ENCODE assay signal across 10 mouse cellular contexts in the genomic region with DNA sequence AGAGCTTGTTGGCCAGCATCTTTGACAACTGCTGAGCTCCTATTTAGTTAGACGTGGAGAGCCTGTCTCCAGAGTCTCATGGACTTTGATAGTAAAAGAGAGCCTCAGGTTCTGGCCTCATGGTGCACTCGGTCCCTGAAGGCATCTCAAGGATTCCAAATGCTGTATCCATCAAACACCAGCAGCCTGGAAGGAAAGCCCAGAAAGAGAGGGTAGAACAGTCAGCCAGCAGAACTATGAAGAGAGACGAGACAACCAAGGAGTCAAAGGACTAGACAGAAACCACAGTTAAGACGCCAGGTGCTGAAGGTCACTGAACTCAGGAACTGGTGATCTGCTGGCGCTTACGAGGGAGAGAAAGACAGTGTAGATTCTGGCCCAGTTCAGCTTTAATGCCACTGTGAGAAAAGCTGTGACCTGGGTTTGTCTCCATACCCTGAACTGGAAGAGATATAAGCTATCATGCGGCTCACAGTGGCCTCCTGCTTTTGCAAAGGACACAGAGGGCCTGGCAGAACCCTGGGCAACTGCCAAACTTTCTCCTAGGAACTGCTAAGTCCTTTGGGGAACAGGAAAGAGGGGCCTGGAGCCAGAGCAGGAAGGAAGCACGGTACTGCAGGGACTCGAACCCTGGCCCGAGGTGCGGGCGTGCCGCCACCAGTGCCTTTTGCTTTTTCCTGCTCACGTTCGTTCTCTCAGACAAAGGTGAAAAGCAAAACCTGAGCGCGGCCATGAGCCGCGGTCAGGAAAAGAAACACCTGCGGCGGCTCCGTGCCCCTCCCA. TPM values are rescaled to one million over a fixed set of nuclear protein-coding genes. Genes with fewer than 3 reads are reported as not detected.
DNase-seq lines count a peak whose midpoint lies in the region; ATAC-seq and TF ChIP-seq lines count a peak whose summit lies in the region.
"Had no signal": no experiment of that assay in that cellular context is flagged by ENCODE, and none has a peak within 500 bp of the region (broad histone marks: within the 10 kb centered on the region; RNA-seq: fewer than 3 reads in every experiment).

No protein-coding gene starts in this region.

- no peak for TF ChIP-seq CTCF in gastrocnemius, adult 2 months (IDR thresholded peaks at IDR 0.05)
- no peak for TF ChIP-seq CTCF in E14TG2a.4 (conservative IDR thresholded peaks at IDR 0.05; ENCODE audit: low read length)
- TF ChIP-seq CTCF in lung, adult 2 months (IDR thresholded peaks at IDR 0.05; ENCODE audit: insufficient read depth, low read length) = no peak

- peaks cover 74% of the 10 kb centered on the region for H3K4me1 ChIP-seq in E14TG2a.4 (replicated peaks; ENCODE audit: low read depth, low read length)
- H3K4me1 ChIP-seq in heart, embryonic 13.5 days = peaks cover 75% of the 10 kb centered on the region
- H3K4me1 ChIP-seq in liver, embryonic 13.5 days (replicated peaks) = peaks cover 58% of the 10 kb centered on the region
- peaks cover 23% of the 10 kb centered on the region for H3K4me1 ChIP-seq in lung, adult 2 months (ENCODE audit: control insufficient read depth, insufficient read depth, low read length)

- WGBS in heart, embryonic 13.5 days = 57% methylated on average over 22 of the region's 22 CpGs
- WGBS in liver, embryonic 13.5 days (ENCODE audit: insufficient replicate concordance) = 73% methylated on average over 22 of the region's 22 CpGs
- 43% methylated on average over 22 of the region's 22 CpGs for WGBS in lung, adult 2 months

- peak overlapping the region; percentile 31 for H3K4me3 ChIP-seq in gastrocnemius, adult 2 months
- H3K4me3 ChIP-seq in E14TG2a.4 (replicated peaks; ENCODE audit: low read length) = peak overlapping the region; percentile 66
- no peak overlapping the region for H3K4me3 ChIP-seq in heart, embryonic 13.5 days
- H3K4me3 ChIP-seq in liver, embryonic 13.5 days (replicated peaks) = no peak overlapping the region
- H3K4me3 ChIP-seq in lung, adult 2 months (replicated peaks; ENCODE audit: extremely low read depth, low read depth, low read length) = no peak overlapping the region
- H3K4me3 ChIP-seq: hindbrain, embryonic 13.5 days; midbrain, embryonic 12.5 days had no signal

- H3K4me2 ChIP-seq in heart, embryonic 13.5 days = peak overlapping the region; percentile 61
- H3K4me2 ChIP-seq in liver, embryonic 13.5 days = no peak overlapping the region
- H3K4me2 ChIP-seq: midbrain, embryonic 12.5 days had no signal

- ATAC-seq in heart, embryonic 13.5 days (ENCODE audit: extremely low read depth, insufficient number of reproducible peaks, low FRiP score, low TSS enrichment) = no peak
- ATAC-seq in liver, embryonic 13.5 days (ENCODE audit: low read depth) = no peak
- ATAC-seq in monocyte, adult 5-6 weeks (replicated peaks; ENCODE audit: insufficient number of reproducible peaks, low FRiP score, low TSS enrichment, poor library complexity, severe bottlenecking) = no peak

- H3K9ac ChIP-seq in heart, embryonic 13.5 days = peak overlapping the region; percentile 75
- H3K9ac ChIP-seq in liver, embryonic 13.5 days = 0 out of 2 replicates have a peak overlapping the region, but pooled peaks have one; percentile 29
- H3K9ac ChIP-seq: midbrain, embryonic 12.5 days had no signal

- H3K27me3 ChIP-seq in E14TG2a.4 (ENCODE audit: insufficient read depth, low read length) = no peaks in the 10 kb centered on the region
- H3K27me3 ChIP-seq in heart, embryonic 13.5 days (replicated peaks) = no peaks in the 10 kb centered on the region
- no peaks in the 10 kb centered on the region for H3K27me3 ChIP-seq in liver, embryonic 13.5 days
- H3K27me3 ChIP-seq: hindbrain, embryonic 13.5 days had no signal

- DNase-seq in gastrocnemius, adult 2 months = peak; percentile 74
- DNase-seq in gastrocnemius, postnatal 14 days = no peak
- no peak for DNase-seq in liver, embryonic 13.5 days
- no peak for DNase-seq in ovary, postnatal 36 days (ENCODE audit: low spot score)
- no peak for DNase-seq in lung, adult 2 months

- H3K27ac ChIP-seq in gastrocnemius, adult 2 months = peak overlapping the region; percentile 98
- peak overlapping the region; percentile 89 for H3K27ac ChIP-seq in heart, embryonic 13.5 days (replicated peaks)
- peak overlapping the region; percentile 76 for H3K27ac ChIP-seq in liver, embryonic 13.5 days

- no peaks in the 10 kb centered on the region for H3K9me3 ChIP-seq in E14TG2a.4 (ENCODE audit: low read length)
- H3K9me3 ChIP-seq in heart, embryonic 13.5 days = no peaks in the 10 kb centered on the region
- no peaks in the 10 kb centered on the region for H3K9me3 ChIP-seq in liver, embryonic 13.5 days (replicated peaks)
- H3K9me3 ChIP-seq: hindbrain, embryonic 13.5 days; midbrain, embryonic 12.5 days had no signal

- intact Hi-C loops in gastrocnemius, adult 2 months (cut with DNase I) = no loop called here
- intact Hi-C loops in gastrocnemius, postnatal 14 days (cut with DNase I; ENCODE audit: low total_unique reads) = no loop called here

- peaks cover 45% of the 10 kb centered on the region for H3K36me3 ChIP-seq in E14TG2a.4 (ENCODE audit: insufficient read depth, low read length)
- no peaks in the 10 kb centered on the region for H3K36me3 ChIP-seq in heart, embryonic 13.5 days
- H3K36me3 ChIP-seq in liver, embryonic 13.5 days = peaks cover 6% of the 10 kb centered on the region; the same call in 1 of the 2 replicates
- H3K36me3 ChIP-seq: hindbrain, embryonic 13.5 days; midbrain, embryonic 12.5 days had no signal

- no peak for TF ChIP-seq POLR2A in lung, adult 2 months (IDR thresholded peaks at IDR 0.05; ENCODE audit: borderline replicate concordance, extremely low read depth, low read depth, low read length)

RNA-seq across cellular contexts. Expression of a gene that starts 50.8 kb away (rescaled TPM):
- total RNA-seq in gastrocnemius, adult 2 months (2021) = 1 to 10 TPM; 3.4 to 4.0 TPM
- 1 to 10 TPM; 7.1 to 7.7 TPM for total RNA-seq in gastrocnemius, postnatal 14 days (2021)
- polyA plus RNA-seq in heart, embryonic 13.5 days (2015; fragmentation: Nextera tagmentation; extraction: Ambion mirVana) = 27.4 and 29.0 TPM in 2 replicates
- 13.9 and 15.8 TPM in 2 replicates for polyA plus RNA-seq in liver, embryonic 13.5 days (2015; fragmentation: Nextera tagmentation; extraction: Ambion mirVana)
- total RNA-seq in monocyte, adult 5-6 weeks (2017) = 32.8 to 50.6 TPM (median 34.5 TPM) in 3 replicates
- polyA plus RNA-seq in lung, adult 2 months (2012; rRNA removed) = 32.1 and 37.8 TPM in 2 replicates

RNA-seq across cellular contexts. Expression of a gene that starts 53.0 kb away (rescaled TPM):
- 10 to 100 TPM; 71.2 to 78.6 TPM for total RNA-seq in gastrocnemius, adult 2 months (2021)
- total RNA-seq in gastrocnemius, postnatal 14 days (2021) = 10 to 100 TPM; 56.8 to 64.9 TPM
- 55.8 and 59.6 TPM in 2 replicates for polyA plus RNA-seq in heart, embryonic 13.5 days (2015; fragmentation: Nextera tagmentation; extraction: Ambion mirVana)
- 25.2 and 27.5 TPM in 2 replicates for polyA plus RNA-seq in liver, embryonic 13.5 days (2015; fragmentation: Nextera tagmentation; extraction: Ambion mirVana)
- total RNA-seq in monocyte, adult 5-6 weeks (2017) = 37.3 to 55.9 TPM (median 44.9 TPM) in 3 replicates
- 113 and 116 TPM in 2 replicates for polyA plus RNA-seq in lung, adult 2 months (2012; rRNA removed)

RNA-seq across cellular contexts. Expression of a gene that starts 53.4 kb away (rescaled TPM):
- under 1 TPM; 0.79 to 0.84 TPM for total RNA-seq in gastrocnemius, adult 2 months (2021)
- 1 to 10 TPM; 2.1 to 2.3 TPM for total RNA-seq in gastrocnemius, postnatal 14 days (2021)
- polyA plus RNA-seq in heart, embryonic 13.5 days (2015; fragmentation: Nextera tagmentation; extraction: Ambion mirVana) = 3.7 and 4.2 TPM in 2 replicates
- 5.7 and 6.8 TPM in 2 replicates for polyA plus RNA-seq in liver, embryonic 13.5 days (2015; fragmentation: Nextera tagmentation; extraction: Ambion mirVana)
- total RNA-seq in monocyte, adult 5-6 weeks (2017) = 64.4 to 73.5 TPM (median 69.7 TPM) in 3 replicates
- polyA plus RNA-seq in lung, adult 2 months (2012; rRNA removed) = 24.5 and 26.0 TPM in 2 replicates

Comparison
In these comparisons a context has a peak if more than half of its experiments do, and no peak if none do; other contexts are left out.
1. H3K4me3 ChIP-seq: peak in gastrocnemius, adult 2 months (single experiment) and E14TG2a.4 (single experiment); none in heart, embryonic 13.5 days (single experiment), liver, embryonic 13.5 days (single experiment) and lung, adult 2 months (single experiment).
2. RNA of a gene that starts 53.4 kb away (total RNA-seq): 64.4 to 73.5 TPM in monocyte, adult 5-6 weeks; 2.1 to 2.3 TPM in gastrocnemius, postnatal 14 days and 0.79 to 0.84 TPM in gastrocnemius, adult 2 months; every median in the first group is over 10 times any median in the second.
3. Peak in every context shown above with its lines, with median percentiles within 50 percentile points of each other: H3K27ac ChIP-seq.